Mouse (Mus musculus) stomach, postnatal 0 days (tissue): ENCODE data around the gene Lbhd2.

Source experiments
- CTCF ChIP-seq: IDR thresholded peaks from 2 replicates; pipeline ENCODE4 v1.5.1; 2016; ENCODE audit warnings: antibody characterized with exemption, low read depth, mild to moderate bottlenecking, moderate library complexity
- EP300 ChIP-seq: optimal IDR thresholded peaks from 2 replicates; pipeline ENCODE3; 2016; ENCODE audit warnings: antibody characterized with exemption

DNA sequence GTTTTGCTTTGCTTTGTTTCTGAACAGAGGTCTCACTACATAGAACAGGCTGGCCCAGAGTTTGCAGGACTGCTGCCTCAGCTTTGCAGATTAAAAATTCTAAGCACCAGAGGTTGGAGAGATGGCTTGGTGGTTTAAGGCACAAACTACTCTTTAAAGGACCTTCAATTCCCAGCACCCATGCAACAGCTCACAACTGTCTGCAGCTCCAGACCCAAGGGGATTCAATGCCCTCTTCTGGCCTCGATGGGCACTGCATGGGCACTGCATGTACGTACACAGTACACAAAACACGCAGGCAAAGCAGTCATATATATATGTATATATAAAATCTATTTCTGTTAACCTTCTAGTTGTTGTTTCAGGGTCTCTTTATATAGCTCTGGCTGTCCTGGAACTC, 42.4 kb upstream of the Lbhd2 start:
- TF ChIP-seq EP300 (no peak), CTCF (peak; percentile 49)
